Mouse (Mus musculus): ENCODE results near the gene Defb38.

DNA sequence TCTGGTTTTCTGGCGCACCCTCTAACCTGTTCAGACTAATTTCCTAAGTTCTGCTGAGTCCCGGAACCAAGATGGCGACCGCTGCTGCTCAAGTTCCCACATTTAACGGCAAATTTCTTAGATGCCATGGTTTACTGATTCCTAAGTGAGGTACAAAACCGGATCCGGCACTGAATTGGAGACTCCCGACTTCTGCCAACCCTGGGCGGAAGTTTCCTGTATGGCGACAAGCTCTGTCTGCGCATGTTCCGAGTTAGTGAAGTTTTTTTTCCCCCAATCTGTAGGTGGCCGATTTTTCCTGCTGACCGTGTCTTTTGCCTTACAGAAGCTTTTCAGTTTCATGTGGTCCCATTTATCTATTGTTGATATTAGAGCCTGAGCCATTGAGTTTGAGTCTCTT, 18.9 kb upstream of the Defb38 start:
- TF ChIP-seq CTCF (IDR thresholded peaks at IDR 0.05; ENCODE audit: extremely low read depth, insufficient read length, insufficient replicate concordance, low read depth, low read length) (no peak), POLR2A (IDR thresholded peaks at IDR 0.05; ENCODE audit: low read depth, low read length) (no peak)

Measured in small intestine, adult 2 months (tissue).